Mouse (Mus musculus) embryonic facial prominence, embryonic 14.5 days (tissue): Measurements from ENCODE around the gene Gulp1. TPM values are rescaled to one million over a fixed set of nuclear protein-coding genes. Genes with fewer than 3 reads are reported as not detected.

Experiments
- ATAC-seq: fragments of 200-750 bp; cut with Nextera tagmentation; 2 replicates; pipeline ENCODE4 v1.8.0; 2017; ENCODE audit warnings: low read depth, moderate number of reproducible peaks, moderate TSS enrichment
- DNase-seq: peaks from one replicate; pipeline ENCODE4 v3.0.0-alpha.2; 2015; ENCODE audit warnings: low spot score
- H3K27ac ChIP-seq: fragments of 300-500 bp; sonication (generic); replicated peaks from 2 replicates; pipeline ENCODE4 v1.5.1; 2014; ENCODE audit warnings: low read depth, mild to moderate bottlenecking, low read length, moderate library complexity
- H3K27me3 ChIP-seq: fragments of 300-500 bp; sonication (generic); replicated peaks from 2 replicates; pipeline ENCODE4 v1.6.1; 2014; ENCODE audit warnings: low read length; ENCODE audit not compliant: control insufficient read depth, insufficient read depth
- H3K36me3 ChIP-seq: fragments of 300-500 bp; sonication (generic); 2 replicates; pipeline ENCODE4 v1.6.1; 2014; ENCODE audit warnings: low read length, mixed read lengths; ENCODE audit not compliant: control insufficient read depth, insufficient read depth
- H3K4me1 ChIP-seq: fragments of 300-500 bp; sonication (generic); 2 replicates; pipeline ENCODE4 v1.6.1; 2014; ENCODE audit warnings: antibody characterized with exemption, low read length; ENCODE audit not compliant: control insufficient read depth, insufficient read depth
- H3K4me2 ChIP-seq: fragments of 300-500 bp; sonication (generic); 2 replicates; pipeline ENCODE4 v1.6.1; 2014; ENCODE audit warnings: low read depth, mild to moderate bottlenecking, low read length, moderate library complexity, mixed read lengths
- H3K4me3 ChIP-seq: fragments of 300-500 bp; sonication (generic); 2 replicates; pipeline ENCODE4 v1.5.1; 2014; ENCODE audit warnings: low read depth, mild to moderate bottlenecking, low read length
- H3K9ac ChIP-seq: fragments of 300-500 bp; sonication (generic); 2 replicates; pipeline ENCODE4 v1.6.1; 2014; ENCODE audit warnings: low read depth, mild to moderate bottlenecking, low read length, moderate library complexity, mixed read lengths
- H3K9me3 ChIP-seq: fragments of 300-500 bp; sonication (generic); 2 replicates; pipeline ENCODE4 v1.6.1; 2016; ENCODE audit warnings: low read length; ENCODE audit not compliant: control insufficient read depth
- WGBS: fragments of 180-500 bp; shearing (Covaris S2); extraction: QIAGEN DNeasy Blood & Tissue Kit; methylation state at CpG from one replicate; pipeline ENCODE4 v1.1.7; 2014; 5-methylcytosine and 5-hydroxymethylcytosine counted together
- polyA plus RNA-seq: library from polyadenylated mRNA; unstranded; fragments of >200 nt; fragmentation: Nextera tagmentation; extraction: Ambion mirVana; gene quantifications from 2 replicates; pipeline ENCODE4 v1.2.1, GENCODE M21; 2014

Gulp1 gene
- polyA plus RNA-seq, 1 experiment from 2014 or later: 30.7 TPM

- WGBS: 75% methylated on average over 3 of the region's 3 CpGs
- peak; percentile 62; the same call in 1 of the 2 replicates for ATAC-seq
Observed at GRCm38 (mm10) chr1:44580390-44580789, 29.1 kb downstream of the Gulp1 start.

GRCm38 (mm10) chr1:44584886-44585385, 33.6 kb downstream of the Gulp1 start:
- H3K4me3 ChIP-seq: no peak overlapping the region
- H3K27ac ChIP-seq: peak overlapping the region; percentile 28
- peaks cover 11% of the 10 kb centered on the region; the same call in 1 of the 2 replicates for H3K4me1 ChIP-seq
- H3K4me2 ChIP-seq: no peak overlapping the region
- ATAC-seq: peak; percentile 88
- no peak overlapping the region for H3K9ac ChIP-seq
- peak; percentile 82 for DNase-seq
- WGBS: 4% methylated on average over 3 of the region's 3 CpGs
- H3K9me3 ChIP-seq: no peaks in the 10 kb centered on the region
- no peaks in the 10 kb centered on the region for H3K27me3 ChIP-seq
- H3K36me3 ChIP-seq: no peaks in the 10 kb centered on the region

More at GRCm38 (mm10) chr1:44580390-44580789, 29.1 kb downstream of the Gulp1 start:
- peak; percentile 19 for DNase-seq
- no peak overlapping the region for H3K9ac ChIP-seq
- H3K27me3 ChIP-seq: no peaks in the 10 kb centered on the region
- no peaks in the 10 kb centered on the region for H3K9me3 ChIP-seq
- no peak overlapping the region for H3K4me2 ChIP-seq
- H3K4me3 ChIP-seq: no peak overlapping the region
- peaks cover 8% of the 10 kb centered on the region; the same call in 1 of the 2 replicates for H3K4me1 ChIP-seq
- no peak overlapping the region for H3K27ac ChIP-seq
- no peaks in the 10 kb centered on the region for H3K36me3 ChIP-seq

DNA sequence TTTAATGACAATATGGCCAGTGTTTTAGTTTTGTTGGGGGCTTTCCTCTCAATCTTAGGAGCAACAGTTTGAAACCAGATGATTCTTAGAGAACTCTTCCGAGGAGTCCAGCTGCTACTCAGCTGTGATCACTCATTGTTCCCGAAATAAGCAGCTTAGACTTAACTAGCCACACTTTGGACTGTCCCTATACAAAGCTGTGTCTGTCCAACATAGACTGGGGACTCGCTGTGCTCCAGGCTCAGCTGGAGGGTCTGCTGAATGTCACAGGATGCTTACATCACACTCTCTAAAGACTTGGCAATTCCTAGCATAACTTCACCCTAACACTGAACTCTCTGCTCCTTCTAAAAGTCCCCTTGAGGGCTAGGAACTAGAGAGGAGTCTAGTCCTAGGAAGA, 40.4 kb downstream of the Gulp1 start:
- peaks cover 6% of the 10 kb centered on the region; the same call in 1 of the 2 replicates for H3K4me1 ChIP-seq
- 22% methylated on average over 3 of the region's 3 CpGs for WGBS
- no peak overlapping the region for H3K4me3 ChIP-seq
- ATAC-seq: peak; percentile 79; the same call in 1 of the 2 replicates
- H3K27me3 ChIP-seq: no peaks in the 10 kb centered on the region
- H3K4me2 ChIP-seq: no peak overlapping the region
- no peak overlapping the region for H3K9ac ChIP-seq
- peak; percentile 69 for DNase-seq
- H3K36me3 ChIP-seq: no peaks in the 10 kb centered on the region
- H3K9me3 ChIP-seq: no peaks in the 10 kb centered on the region
- no peak overlapping the region for H3K27ac ChIP-seq

DNA sequence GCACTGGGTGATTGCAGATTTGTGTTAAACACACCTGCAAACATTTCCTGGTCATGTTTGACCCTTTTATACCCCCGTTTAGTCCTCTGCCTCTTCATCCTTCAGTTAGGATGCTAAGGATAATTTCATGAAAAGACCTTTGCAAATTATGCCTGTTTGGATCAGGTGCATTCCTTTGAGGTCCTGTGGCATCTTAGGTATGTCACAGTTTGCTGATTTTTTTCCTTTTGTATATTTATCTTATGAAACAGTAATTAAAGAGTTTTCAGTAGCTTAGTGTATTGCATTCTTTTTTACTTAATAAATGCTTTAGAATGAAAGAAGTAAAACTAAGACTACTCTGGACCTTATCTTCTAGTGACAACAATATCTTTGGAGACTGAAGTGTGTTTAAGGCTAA, 41.8 kb downstream of the Gulp1 start:
- H3K27ac ChIP-seq: no peak overlapping the region
- H3K9me3 ChIP-seq: no peaks in the 10 kb centered on the region
- no peak overlapping the region for H3K4me2 ChIP-seq
- no peak overlapping the region for H3K9ac ChIP-seq
- WGBS: 52% methylated on average over 1 of the region's 1 CpGs
- DNase-seq: no peak
- H3K36me3 ChIP-seq: no peaks in the 10 kb centered on the region
- ATAC-seq: no peak
- H3K4me3 ChIP-seq: no peak overlapping the region
- H3K27me3 ChIP-seq: no peaks in the 10 kb centered on the region
- peaks cover 6% of the 10 kb centered on the region; the same call in 1 of the 2 replicates for H3K4me1 ChIP-seq

- ATAC-seq (no peak), DNase-seq (no peak)
- Histone ChIP-seq H3K27me3 (no peaks in the 10 kb centered on the region), H3K9ac (no peak overlapping the region), H3K4me3 (no peak overlapping the region), H3K4me2 (no peak overlapping the region), H3K9me3 (no peaks in the 10 kb centered on the region), H3K36me3 (no peaks in the 10 kb centered on the region), H3K4me1 (no peaks in the 10 kb centered on the region), H3K27ac (no peak overlapping the region)
- 90% methylated on average over 2 of the region's 2 CpGs for whole genome bisulfite sequencing
Observed at GRCm38 (mm10) chr1:44598312-44598711, 47.0 kb downstream of the Gulp1 start.

- H3K4me2 ChIP-seq: no peak overlapping the region
- no peak overlapping the region for H3K9ac ChIP-seq
- no peak for ATAC-seq
- DNase-seq: no peak
- no peaks in the 10 kb centered on the region for H3K27me3 ChIP-seq
- H3K4me3 ChIP-seq: no peak overlapping the region
- H3K36me3 ChIP-seq: no peaks in the 10 kb centered on the region
- no peak overlapping the region for H3K27ac ChIP-seq
- peaks cover 2% of the 10 kb centered on the region; the same call in 1 of the 2 replicates for H3K4me1 ChIP-seq
- H3K9me3 ChIP-seq: no peaks in the 10 kb centered on the region
- 41% methylated on average over 2 of the region's 2 CpGs for WGBS
Observed at GRCm38 (mm10) chr1:44613294-44614041, 62.2 kb downstream of the Gulp1 start.

DNA sequence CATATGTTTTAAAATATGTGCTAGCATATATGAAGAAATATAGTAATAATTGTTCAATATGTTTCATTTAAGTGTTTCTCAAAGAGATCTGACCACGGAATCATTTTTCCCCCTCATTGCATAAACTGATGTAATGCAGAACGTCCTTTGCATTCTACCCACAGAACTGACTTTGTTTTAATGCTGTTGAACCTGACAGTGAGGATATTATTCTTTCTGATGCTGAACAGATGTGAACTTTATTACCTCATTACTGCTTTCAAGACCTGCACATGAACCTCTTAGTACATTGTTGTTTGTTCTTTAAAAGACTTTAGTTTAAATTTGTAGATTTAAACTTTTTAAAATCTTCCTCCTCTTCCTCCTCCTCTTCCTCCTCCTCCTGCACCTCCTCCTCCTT, 67.4 kb downstream of the Gulp1 start:
- Histone ChIP-seq H3K9ac (no peak overlapping the region), H3K9me3 (no peaks in the 10 kb centered on the region), H3K4me2 (no peak overlapping the region), H3K27ac (no peak overlapping the region), H3K27me3 (no peaks in the 10 kb centered on the region), H3K4me3 (no peak overlapping the region), H3K36me3 (no peaks in the 10 kb centered on the region), H3K4me1 (peaks cover 4% of the 10 kb centered on the region; the same call in 1 of the 2 replicates)
- DNase-seq (peak; percentile 22), ATAC-seq (no peak; the same call in 1 of the 2 replicates)
- 22% methylated on average over 2 of the region's 2 CpGs for WGBS

- Histone ChIP-seq H3K9ac (no peak overlapping the region), H3K27me3 (no peaks in the 10 kb centered on the region), H3K4me2 (no peak overlapping the region), H3K27ac (no peak overlapping the region), H3K9me3 (no peaks in the 10 kb centered on the region), H3K4me3 (no peak overlapping the region), H3K4me1 (no peaks in the 10 kb centered on the region), H3K36me3 (no peaks in the 10 kb centered on the region)
- WGBS: 38% methylated on average over 4 of the region's 4 CpGs
- ATAC-seq (no peak), DNase-seq (no peak)
Observed at GRCm38 (mm10) chr1:44634481-44634880, 83.2 kb downstream of the Gulp1 start.
